Mouse (Mus musculus) adrenal gland, postnatal 36 days (tissue): ENCODE measurements around the gene P2ry4. TPM values are rescaled to one million over a fixed set of nuclear protein-coding genes. Genes with fewer than 3 reads are reported as not detected.

Source experiments
- DNase-seq, 2 experiments: peaks; one replicate each; pipeline ENCODE4 v3.0.0; 2021; ENCODE audit warnings: mixed read lengths in 1 of 2
- long read RNA-seq, 2 experiments: library from polyadenylated mRNA; stranded (forward); transcript quantifications; one replicate each; pipeline ENCODE4 v2.0.0; 2021; ENCODE audit warnings: borderline sequencing depth in 2 of 2
- total RNA-seq, 2 experiments: library from RNA; stranded (reverse); gene quantifications; 2 replicates each; pipeline ENCODE4 v1.2.3; 2021

P2ry4 gene
- total RNA-seq, result not detected
- long read RNA-seq, experiment 1, result 0 reads
- long read RNA-seq, experiment 2, result 0 reads

GRCm38 (mm10) chrX:100594791-100595190 is at the start of gene P2ry4:
Gene P2ry4 (minus strand): TSS chrX:100594869.
- no peak for DNase-seq

GRCm38 (mm10) chrX:100638477-100638876 is 43.8 kb upstream of the P2ry4 start:
- DNase-seq, result no peak

- DNase-seq, result no peak
Observed at GRCm38 (mm10) chrX:100629076-100629475, 34.4 kb upstream of the P2ry4 start.

GRCm38 (mm10) chrX:100625802-100626793 is 31.4 kb upstream of the P2ry4 start, which contains the start of gene Pdzd11:
Gene Pdzd11 (minus strand): TSS chrX:100626568.
- DNase-seq, result peak; percentile 92 to 94

- no peak for DNase-seq
Observed at GRCm38 (mm10) chrX:100625546-100625801, 30.8 kb upstream of the P2ry4 start, which contains the start of gene Kif4. Gene Kif4 (plus strand): TSS chrX:100625737.

GRCm38 (mm10) chrX:100625146-100625545 is 30.5 kb upstream of the P2ry4 start:
- no peak for DNase-seq

GRCm38 (mm10) chrX:100624242-100624641 is 29.6 kb upstream of the P2ry4 start:
- DNase-seq, result no peak

GRCm38 (mm10) chrX:100621366-100621765 is 26.7 kb upstream of the P2ry4 start:
- DNase-seq, result no peak

- no peak for DNase-seq
Observed at GRCm38 (mm10) chrX:100618488-100618887, 23.8 kb upstream of the P2ry4 start.

GRCm38 (mm10) chrX:100605314-100605713 is 10.6 kb upstream of the P2ry4 start, which contains the start of gene Arr3:
Gene Arr3 (plus strand): TSS chrX:100605497.
- no peak for DNase-seq

GRCm38 (mm10) chrX:100599755-100600154 is 5.1 kb upstream of the P2ry4 start:
- DNase-seq, result no peak

- DNase-seq, result peak; percentile 57 to 62
Observed at GRCm38 (mm10) chrX:100597439-100597838, 2.8 kb upstream of the P2ry4 start.

- no peak for DNase-seq
Observed at GRCm38 (mm10) chrX:100571951-100572350, 22.7 kb downstream of the P2ry4 start, which contains the start of gene Awat1. Gene Awat1 (plus strand): TSS chrX:100572251.

- no peak for DNase-seq
Observed at GRCm38 (mm10) chrX:100565696-100566095, 29.0 kb downstream of the P2ry4 start.

- DNase-seq, result no peak
Observed at GRCm38 (mm10) chrX:100556026-100556425, 38.6 kb downstream of the P2ry4 start.

Other genes with a start within 250 kb of the P2ry4 start
- gene Otud6a, start 165.9 kb downstream of the P2ry4 start, total RNA-seq, result not detected
- gene Awat2, start 152.2 kb downstream of the P2ry4 start, total RNA-seq, result under 1 TPM; 0.89 to 0.95 TPM
- gene Igbp1, start 100.6 kb downstream of the P2ry4 start, total RNA-seq, result 10 to 100 TPM; 59.7 to 67.5 TPM
- not detected for gene Dgat2l6, start 70.0 kb downstream of the P2ry4 start, total RNA-seq
- not detected for gene Awat1, start 22.6 kb downstream of the P2ry4 start, total RNA-seq
- not detected for gene Arr3, start 10.6 kb upstream of the P2ry4 start, total RNA-seq
- 1 to 10 TPM; 1.7 to 2.8 TPM for gene Kif4, start 30.9 kb upstream of the P2ry4 start, total RNA-seq
- 10 to 100 TPM; 45.6 to 52.2 TPM for gene Pdzd11, start 31.7 kb upstream of the P2ry4 start, total RNA-seq
- under 1 TPM; 0.23 TPM for gene Gdpd2, start 135.0 kb upstream of the P2ry4 start, total RNA-seq
- gene Dlg3, start 172.9 kb upstream of the P2ry4 start, total RNA-seq, result 10 to 100 TPM; 39.1 to 43.5 TPM